Mouse (Mus musculus): ENCODE data around the gene Ggn. TPM values are rescaled to one million over a fixed set of nuclear protein-coding genes. Genes with fewer than 3 reads are reported as not detected.

Gene Ggn
- polyA plus RNA-seq, 1 experiment from 2014 or later, result 0.58 TPM

DNA sequence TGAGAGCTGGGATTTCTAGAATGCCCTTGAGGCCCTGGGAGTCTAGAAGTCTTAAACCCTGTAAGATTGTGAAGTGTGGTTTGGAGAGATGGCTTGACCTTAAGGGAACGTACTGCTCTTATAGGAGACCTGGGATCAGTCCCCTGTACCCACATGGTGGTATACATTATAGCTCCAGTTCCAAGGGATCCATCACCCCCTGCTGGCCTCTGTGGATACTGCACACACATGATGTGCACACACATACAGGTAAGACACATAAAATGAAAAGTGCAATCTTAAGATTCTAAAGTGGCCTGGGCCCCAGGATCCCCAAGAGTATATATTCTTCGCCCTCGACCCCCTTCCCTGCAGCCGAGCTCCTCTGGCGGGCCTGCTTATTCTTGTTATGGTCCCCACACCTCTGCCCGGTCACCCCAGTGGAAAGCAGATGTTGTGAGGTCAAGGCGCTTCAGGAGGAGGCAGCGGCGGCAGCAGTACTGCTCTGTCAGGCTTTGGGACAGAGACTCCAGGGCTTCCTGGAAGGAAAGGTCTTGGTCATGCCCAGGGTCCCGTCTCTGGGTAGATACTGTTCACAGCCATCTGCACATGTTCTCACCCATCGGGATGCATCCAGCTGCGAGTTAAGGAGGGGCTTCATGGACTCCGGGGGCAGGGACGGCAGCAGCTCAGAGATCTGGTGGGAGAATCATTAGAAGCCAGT is 15.8 kb upstream of the Ggn start:
- Histone ChIP-seq H3K9me3 (ENCODE audit: control insufficient read depth, low read length) (peaks cover 5% of the 10 kb centered on the region; the same call in 1 of the 2 replicates), H3K27ac (ENCODE audit: low read depth) (no peak overlapping the region), H3K4me2 (ENCODE audit: low read length) (no peak overlapping the region), H3K36me3 (ENCODE audit: control insufficient read depth, insufficient read depth, low read length) (no peaks in the 10 kb centered on the region), H3K4me3 (ENCODE audit: low read depth, low read length) (no peak overlapping the region), H3K9ac (ENCODE audit: low read length) (no peak overlapping the region), H3K4me1 (replicated peaks; ENCODE audit: control insufficient read depth, insufficient read depth, low read length) (no peaks in the 10 kb centered on the region; the same call in 1 of the 2 replicates), H3K27me3 (replicated peaks; ENCODE audit: control insufficient read depth, insufficient read depth, low read length) (peaks cover 10% of the 10 kb centered on the region)
- ATAC-seq (replicated peaks; ENCODE audit: low FRiP score, low TSS enrichment, low read depth) (no peak), DNase-seq (ENCODE audit: low spot score) (no peak)
- WGBS, result 94% methylated on average over 14 of the region's 14 CpGs

DNA sequence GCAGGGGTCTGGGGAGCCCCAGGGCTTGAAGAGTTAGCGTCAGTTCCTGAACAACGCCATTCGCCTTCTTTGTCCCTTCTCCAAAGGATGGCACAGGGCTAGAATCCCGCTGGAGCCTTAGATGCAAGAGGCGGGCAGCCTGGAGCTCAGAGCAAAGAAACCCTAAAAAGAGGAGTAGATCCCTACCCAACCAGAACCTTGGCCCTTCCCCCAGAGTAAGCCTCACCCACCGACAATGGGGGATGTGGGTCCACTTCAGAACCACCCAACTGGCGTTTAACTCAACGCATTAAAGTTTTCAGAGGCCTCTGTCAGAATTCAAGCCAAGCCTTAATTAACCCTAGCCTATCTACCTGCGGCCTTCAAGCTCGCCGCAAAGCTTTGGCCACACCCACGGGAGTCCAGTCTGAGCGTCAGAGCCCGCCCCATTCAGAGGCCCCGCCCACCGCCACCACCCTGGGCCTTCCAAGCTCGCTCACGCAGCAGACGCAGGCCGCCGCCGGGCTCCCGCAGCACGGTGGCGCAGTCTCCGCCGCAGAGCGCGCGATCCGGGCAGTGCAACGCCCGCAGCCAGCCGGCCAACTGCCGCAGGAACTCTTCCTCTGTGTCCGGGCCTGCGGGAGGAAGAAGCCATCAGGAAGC is 14.7 kb upstream of the Ggn start:
- DNase-seq (ENCODE audit: low spot score) (peak; percentile 93), ATAC-seq (replicated peaks; ENCODE audit: low FRiP score, low TSS enrichment, low read depth) (peak; percentile 89)
- Histone ChIP-seq H3K27ac (ENCODE audit: low read depth) (peak overlapping the region; percentile 75), H3K4me2 (ENCODE audit: low read length) (peak overlapping the region; percentile 81), H3K4me1 (replicated peaks; ENCODE audit: control insufficient read depth, insufficient read depth, low read length) (no peaks in the 10 kb centered on the region; the same call in 1 of the 2 replicates), H3K27me3 (replicated peaks; ENCODE audit: control insufficient read depth, insufficient read depth, low read length) (peaks cover 14% of the 10 kb centered on the region), H3K9ac (ENCODE audit: low read length) (peak overlapping the region; percentile 51), H3K36me3 (ENCODE audit: control insufficient read depth, insufficient read depth, low read length) (no peaks in the 10 kb centered on the region), H3K9me3 (ENCODE audit: control insufficient read depth, low read length) (peaks cover 5% of the 10 kb centered on the region; the same call in 1 of the 2 replicates), H3K4me3 (ENCODE audit: low read depth, low read length) (peak overlapping the region; percentile 71)
- WGBS, result 7% methylated on average over 37 of the region's 37 CpGs

DNA sequence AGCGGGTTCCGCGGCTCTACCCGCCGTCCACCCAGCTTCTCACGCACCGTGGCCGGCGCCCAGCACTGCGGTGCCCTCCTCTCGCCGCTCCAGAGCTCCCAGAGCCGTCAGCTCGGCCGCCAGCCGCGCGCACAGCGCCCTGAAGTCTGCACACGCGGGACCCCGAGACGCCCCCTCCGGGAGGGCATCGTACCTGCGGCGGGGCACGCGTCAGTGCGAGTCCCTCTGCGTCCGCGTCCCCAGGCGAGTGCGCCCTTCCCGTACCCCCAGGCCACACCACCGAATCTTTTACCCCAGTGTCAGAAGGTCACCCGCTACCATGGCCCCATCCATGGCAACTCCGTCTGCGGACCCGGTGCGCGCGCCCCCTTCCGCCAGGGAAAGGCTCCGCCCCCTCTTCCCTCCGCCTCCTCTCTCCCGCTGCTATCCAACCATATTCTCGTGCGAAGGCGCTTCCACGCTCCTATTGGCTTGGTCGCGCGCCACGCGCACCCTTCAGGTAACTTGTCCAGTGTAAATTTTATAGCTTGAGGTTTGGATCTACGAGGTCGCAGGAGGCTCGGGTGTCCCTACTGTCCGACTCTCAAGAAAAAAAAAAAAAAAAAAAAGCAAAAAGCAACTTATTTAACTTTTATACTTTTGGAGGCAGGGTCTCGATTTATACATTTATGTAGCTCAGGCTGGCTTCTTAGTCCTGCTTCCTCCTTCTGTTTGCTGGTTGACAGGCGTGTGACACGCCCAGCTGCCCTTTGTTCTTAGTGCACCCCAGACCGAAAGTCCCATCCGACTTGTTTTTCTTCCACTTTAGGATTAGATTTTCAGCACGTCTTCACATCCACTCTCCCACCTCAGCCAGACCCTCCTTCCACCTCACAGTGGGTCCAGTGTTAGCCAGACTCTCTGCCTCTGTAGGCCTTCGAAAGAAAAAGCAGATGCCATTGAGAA is 13.9 kb upstream of the Ggn start, which contains the start of gene Fam98c:
Gene Fam98c, minus strand, starts transcription at position 397 of the 945 bp plus-strand sequence.
- Histone ChIP-seq H3K4me2 (ENCODE audit: low read length) (peak within 1 kb of the TSS; percentile 81), H3K9me3 (ENCODE audit: control insufficient read depth, low read length) (peaks cover 5% of the 10 kb centered on the region; the same call in 1 of the 2 replicates), H3K9ac (ENCODE audit: low read length) (peak within 1 kb of the TSS; percentile 51), H3K27me3 (replicated peaks; ENCODE audit: control insufficient read depth, insufficient read depth, low read length) (peaks cover 14% of the 10 kb centered on the region), H3K36me3 (ENCODE audit: control insufficient read depth, insufficient read depth, low read length) (no peaks in the 10 kb centered on the region), H3K4me3 (ENCODE audit: low read depth, low read length) (peak within 1 kb of the TSS; percentile 71), H3K4me1 (replicated peaks; ENCODE audit: control insufficient read depth, insufficient read depth, low read length) (no peaks in the 10 kb centered on the region; the same call in 1 of the 2 replicates), H3K27ac (ENCODE audit: low read depth) (peak within 1 kb of the TSS; percentile 75)
- WGBS, result 3% methylated on average over 66 of the region's 68 CpGs
- peak; percentile 86 for ATAC-seq (replicated peaks; ENCODE audit: low FRiP score, low TSS enrichment, low read depth)
- peak; percentile 91 for DNase-seq (ENCODE audit: low spot score)

DNA sequence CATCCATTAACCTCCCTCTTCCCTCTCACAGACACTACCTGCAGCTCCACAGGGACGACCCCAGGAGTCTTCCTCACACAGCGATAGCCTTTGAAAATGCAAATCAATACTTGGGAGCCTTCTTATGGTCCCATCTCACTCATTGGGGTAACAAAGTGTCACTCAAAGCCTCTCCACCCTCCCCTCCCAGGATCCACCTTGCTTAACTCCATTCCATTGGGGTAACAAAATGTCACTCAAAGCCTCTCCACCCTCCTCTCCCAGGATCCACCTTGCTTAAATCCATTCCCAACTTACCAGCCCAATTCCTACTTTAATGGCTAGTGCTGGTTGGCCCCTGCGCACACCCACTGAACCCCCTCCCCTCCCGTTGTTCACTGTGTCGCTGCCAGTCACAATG is 11.7 kb upstream of the Ggn start:
- H3K4me1 ChIP-seq (replicated peaks; ENCODE audit: control insufficient read depth, insufficient read depth, low read length), result no peaks in the 10 kb centered on the region; the same call in 1 of the 2 replicates
- DNase-seq (ENCODE audit: low spot score), result no peak
- H3K4me3 ChIP-seq (ENCODE audit: low read depth, low read length), result no peak overlapping the region
- H3K9me3 ChIP-seq (ENCODE audit: control insufficient read depth, low read length), result peaks cover 5% of the 10 kb centered on the region; the same call in 1 of the 2 replicates
- ATAC-seq (replicated peaks; ENCODE audit: low FRiP score, low TSS enrichment, low read depth), result no peak
- H3K27me3 ChIP-seq (replicated peaks; ENCODE audit: control insufficient read depth, insufficient read depth, low read length), result peaks cover 14% of the 10 kb centered on the region
- H3K4me2 ChIP-seq (ENCODE audit: low read length), result no peak overlapping the region
- H3K9ac ChIP-seq (ENCODE audit: low read length), result no peak overlapping the region
- 3% methylated on average over 5 of the region's 5 CpGs for WGBS
- H3K36me3 ChIP-seq (ENCODE audit: control insufficient read depth, insufficient read depth, low read length), result no peaks in the 10 kb centered on the region
- no peak overlapping the region for H3K27ac ChIP-seq (ENCODE audit: low read depth)

DNA sequence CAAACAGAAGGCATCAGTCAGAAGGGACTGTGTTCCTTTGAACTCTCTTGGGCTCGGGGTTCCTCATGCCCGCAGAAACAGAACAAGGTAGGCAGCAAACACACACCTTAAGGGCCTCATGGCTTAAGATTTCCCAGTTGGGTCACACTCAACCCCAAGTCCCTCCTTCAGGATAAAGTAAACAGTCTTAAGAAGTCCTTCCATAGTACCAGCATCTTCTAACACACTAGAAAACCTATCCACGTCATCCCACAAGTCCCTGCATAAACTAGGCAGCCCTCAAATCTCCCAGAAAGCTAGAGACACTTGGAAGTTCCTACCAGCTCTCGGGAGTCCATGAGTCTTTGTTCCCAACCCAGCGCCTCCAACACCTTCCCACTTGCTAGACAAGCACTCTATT is 7.7 kb upstream of the Ggn start:
- Histone ChIP-seq H3K36me3 (ENCODE audit: control insufficient read depth, insufficient read depth, low read length) (0 out of 2 replicates have a peak, but pooled peaks cover 3% of the 10 kb centered on the region), H3K4me1 (replicated peaks; ENCODE audit: control insufficient read depth, insufficient read depth, low read length) (no peaks in the 10 kb centered on the region), H3K27me3 (replicated peaks; ENCODE audit: control insufficient read depth, insufficient read depth, low read length) (peaks cover 14% of the 10 kb centered on the region), H3K9me3 (ENCODE audit: control insufficient read depth, low read length) (no peaks in the 10 kb centered on the region), H3K9ac (ENCODE audit: low read length) (no peak overlapping the region), H3K4me3 (ENCODE audit: low read depth, low read length) (no peak overlapping the region), H3K4me2 (ENCODE audit: low read length) (no peak overlapping the region), H3K27ac (ENCODE audit: low read depth) (no peak overlapping the region)
- DNase-seq (ENCODE audit: low spot score) (no peak), ATAC-seq (replicated peaks; ENCODE audit: low FRiP score, low TSS enrichment, low read depth) (no peak)
- WGBS, result 71% methylated on average over 5 of the region's 5 CpGs

DNA sequence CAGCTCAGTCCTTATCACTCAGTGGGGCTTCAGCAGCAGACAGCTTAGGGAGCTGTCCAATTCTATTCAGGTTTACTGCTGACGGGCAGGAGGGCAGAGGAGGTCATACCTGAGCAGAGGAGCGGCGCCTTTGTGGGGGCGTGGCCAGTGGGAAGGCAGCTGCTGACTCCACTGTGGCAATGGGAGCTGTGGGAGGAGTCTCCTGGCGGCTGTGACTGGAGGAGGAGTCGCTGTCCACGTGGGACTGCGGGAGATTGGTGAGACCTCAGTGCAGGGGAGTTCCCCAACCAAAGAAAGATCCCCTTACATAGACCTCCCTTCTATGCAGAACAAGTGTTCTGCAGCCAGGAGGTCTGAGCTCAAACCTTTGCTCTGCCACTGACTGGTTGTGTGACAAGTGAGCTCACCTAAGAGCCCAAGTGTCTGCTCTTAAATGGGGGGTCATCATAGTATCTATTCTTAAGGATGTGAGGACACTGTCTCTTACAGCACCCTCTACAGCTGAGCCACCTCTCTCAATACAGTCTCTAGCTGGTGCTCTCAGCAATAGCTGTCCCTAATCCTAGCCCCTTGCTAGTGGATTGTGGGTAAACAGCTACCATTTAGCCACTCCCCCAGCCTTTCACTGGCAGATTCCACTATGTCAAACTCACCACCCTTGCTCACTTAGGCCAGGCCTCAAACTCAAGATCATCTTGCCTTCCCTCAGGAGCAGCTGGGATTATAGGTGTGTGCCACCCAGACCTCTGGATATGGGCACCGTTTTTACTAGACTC is 7.1 kb upstream of the Ggn start:
- no peaks in the 10 kb centered on the region for H3K9me3 ChIP-seq (ENCODE audit: control insufficient read depth, low read length)
- H3K4me1 ChIP-seq (replicated peaks; ENCODE audit: control insufficient read depth, insufficient read depth, low read length), result no peaks in the 10 kb centered on the region
- WGBS, result 15% methylated on average over 9 of the region's 9 CpGs
- no peak overlapping the region for H3K9ac ChIP-seq (ENCODE audit: low read length)
- no peak overlapping the region for H3K27ac ChIP-seq (ENCODE audit: low read depth)
- H3K36me3 ChIP-seq (ENCODE audit: control insufficient read depth, insufficient read depth, low read length), result 0 out of 2 replicates have a peak, but pooled peaks cover 3% of the 10 kb centered on the region
- no peak overlapping the region for H3K4me2 ChIP-seq (ENCODE audit: low read length)
- ATAC-seq (replicated peaks; ENCODE audit: low FRiP score, low TSS enrichment, low read depth), result peak; percentile 74
- peaks cover 18% of the 10 kb centered on the region for H3K27me3 ChIP-seq (replicated peaks; ENCODE audit: control insufficient read depth, insufficient read depth, low read length)
- peak; percentile 72 for DNase-seq (ENCODE audit: low spot score)
- H3K4me3 ChIP-seq (ENCODE audit: low read depth, low read length), result no peak overlapping the region

DNA sequence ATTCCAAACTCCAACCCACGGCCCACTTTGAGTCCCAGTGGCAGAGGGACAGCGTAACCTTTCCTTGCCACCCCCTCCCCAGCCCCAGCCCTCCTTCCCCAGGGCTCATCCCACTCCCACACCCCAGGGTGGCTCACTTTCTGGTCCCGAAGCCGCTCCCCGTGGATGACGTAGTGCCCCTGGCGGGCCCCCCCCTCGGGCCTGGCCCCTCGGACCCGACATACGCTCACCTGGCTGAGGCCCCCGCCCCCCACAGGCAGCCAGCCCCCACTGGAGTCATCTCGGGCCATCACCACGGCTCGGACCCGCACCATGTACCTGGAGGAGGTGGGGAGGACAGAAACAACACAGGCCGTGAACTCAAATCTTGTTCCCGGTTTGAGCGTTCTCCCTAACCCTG is 2.4 kb upstream of the Ggn start:
- H3K36me3 ChIP-seq (ENCODE audit: control insufficient read depth, insufficient read depth, low read length), result peaks cover 3% of the 10 kb centered on the region; the same call in 1 of the 2 replicates
- ATAC-seq (replicated peaks; ENCODE audit: low FRiP score, low TSS enrichment, low read depth) (no peak), DNase-seq (ENCODE audit: low spot score) (no peak)
- H3K4me3 ChIP-seq (ENCODE audit: low read depth, low read length), result no peak overlapping the region
- H3K9me3 ChIP-seq (ENCODE audit: control insufficient read depth, low read length), result no peaks in the 10 kb centered on the region
- H3K4me2 ChIP-seq (ENCODE audit: low read length), result peak overlapping the region; percentile 64; the same call in 1 of the 2 replicates
- no peak overlapping the region for H3K27ac ChIP-seq (ENCODE audit: low read depth)
- no peak overlapping the region for H3K9ac ChIP-seq (ENCODE audit: low read length)
- H3K27me3 ChIP-seq (replicated peaks; ENCODE audit: control insufficient read depth, insufficient read depth, low read length), result peaks cover 19% of the 10 kb centered on the region
- WGBS, result 22% methylated on average over 19 of the region's 19 CpGs
- peaks cover 16% of the 10 kb centered on the region for H3K4me1 ChIP-seq (replicated peaks; ENCODE audit: control insufficient read depth, insufficient read depth, low read length)
